Mouse (Mus musculus) forebrain, embryonic 11.5 days (tissue): Measurements from ENCODE around the gene Tceal7. TPM values are rescaled to one million over a fixed set of nuclear protein-coding genes. Genes with fewer than 3 reads are reported as not detected.

Experiments
- ATAC-seq: fragments of 200-750 bp; cut with Nextera tagmentation; replicated peaks from 2 replicates; pipeline ENCODE4 v1.8.0; 2017; ENCODE audit warnings: moderate TSS enrichment; ENCODE audit not compliant: low FRiP score
- DNase-seq: peaks from one replicate; pipeline ENCODE4 v3.0.0-alpha.2; 2017; ENCODE audit warnings: low spot score
- H3K27ac ChIP-seq: fragments of 300-500 bp; sonication (generic); 2 replicates; pipeline ENCODE4 v1.5.1; 2014; ENCODE audit warnings: low read depth, low read length
- H3K27me3 ChIP-seq: fragments of 300-500 bp; sonication (generic); 2 replicates; pipeline ENCODE4 v1.6.1; 2014; ENCODE audit warnings: mild to moderate bottlenecking, low read length, mixed read lengths; ENCODE audit not compliant: control insufficient read depth, insufficient read depth
- H3K36me3 ChIP-seq: fragments of 300-500 bp; sonication (generic); 2 replicates; pipeline ENCODE4 v1.6.1; 2014; ENCODE audit warnings: mild to moderate bottlenecking, low read length, moderate library complexity, mixed read lengths; ENCODE audit not compliant: control insufficient read depth, insufficient read depth
- H3K4me1 ChIP-seq: fragments of 300-500 bp; sonication (generic); replicated peaks from 2 replicates; pipeline ENCODE4 v1.6.1; 2014; ENCODE audit warnings: low read length, mixed read lengths; ENCODE audit not compliant: control insufficient read depth, insufficient read depth
- H3K4me2 ChIP-seq: fragments of 300-500 bp; sonication (generic); 2 replicates; pipeline ENCODE4 v1.6.1; 2014; ENCODE audit warnings: low read depth, mild to moderate bottlenecking, low read length, moderate library complexity, mixed read lengths; ENCODE audit not compliant: severe bottlenecking
- H3K4me3 ChIP-seq: fragments of 300-500 bp; sonication (generic); 2 replicates; pipeline ENCODE4 v1.5.1; 2014; ENCODE audit warnings: low read depth, low read length
- H3K9ac ChIP-seq: fragments of 300-500 bp; sonication (generic); 2 replicates; pipeline ENCODE4 v1.6.1; 2014; ENCODE audit warnings: low read length
- H3K9me3 ChIP-seq: fragments of 300-500 bp; sonication (generic); 2 replicates; pipeline ENCODE4 v1.6.1; 2016; ENCODE audit warnings: low read length, mixed read lengths; ENCODE audit not compliant: control insufficient read depth
- WGBS: fragments of 180-500 bp; shearing (Covaris S2); extraction: QIAGEN DNeasy Blood & Tissue Kit; methylation state at CpG from one replicate; pipeline ENCODE4 v1.1.7; 2014; 5-methylcytosine and 5-hydroxymethylcytosine counted together
- polyA plus RNA-seq: library from polyadenylated mRNA; unstranded; fragments of >200 nt; fragmentation: Nextera tagmentation; extraction: Ambion mirVana; gene quantifications from 2 replicates; pipeline ENCODE4 v1.2.1, GENCODE M21; 2014

Tceal7 gene
- polyA plus RNA-seq, 1 experiment from 2014 or later: 1.2 TPM

GRCm38 (mm10) chrX:136238118-136238517 is 23.5 kb downstream of the Tceal7 start:
- 53% methylated on average over 3 of the region's 3 CpGs for WGBS
- H3K27me3 ChIP-seq: no peaks in the 10 kb centered on the region
- H3K4me2 ChIP-seq: no peak overlapping the region

GRCm38 (mm10) chrX:136243181-136243580 is 28.6 kb downstream of the Tceal7 start:
- 90% methylated on average over 2 of the region's 2 CpGs for WGBS
- H3K9ac ChIP-seq: no peak overlapping the region
- H3K9me3 ChIP-seq: no peaks in the 10 kb centered on the region
- no peaks in the 10 kb centered on the region for H3K36me3 ChIP-seq
- H3K27me3 ChIP-seq: no peaks in the 10 kb centered on the region
- H3K27ac ChIP-seq: no peak overlapping the region
- no peak for ATAC-seq
- H3K4me3 ChIP-seq: no peak overlapping the region
- H3K4me2 ChIP-seq: no peak overlapping the region
- DNase-seq: no peak
- no peaks in the 10 kb centered on the region for H3K4me1 ChIP-seq

More at GRCm38 (mm10) chrX:136238118-136238517, 23.5 kb downstream of the Tceal7 start:
- no peak overlapping the region for H3K27ac ChIP-seq
- no peaks in the 10 kb centered on the region for H3K9me3 ChIP-seq
- no peak overlapping the region for H3K9ac ChIP-seq
- no peak for ATAC-seq
- no peaks in the 10 kb centered on the region for H3K4me1 ChIP-seq
- H3K36me3 ChIP-seq: no peaks in the 10 kb centered on the region
- no peak for DNase-seq
- no peak overlapping the region for H3K4me3 ChIP-seq

- 23% methylated on average over 20 of the region's 20 CpGs for WGBS
- H3K27me3 ChIP-seq: no peaks in the 10 kb centered on the region
- peak; percentile 86 for DNase-seq
These were observed 30.1 kb downstream of the Tceal7 start, which contains the start of gene Tceal9 for GRCm38 (mm10) chrX:136244574-136245229. Tceal9 (plus strand) TSS chrX:136245079.

DNA sequence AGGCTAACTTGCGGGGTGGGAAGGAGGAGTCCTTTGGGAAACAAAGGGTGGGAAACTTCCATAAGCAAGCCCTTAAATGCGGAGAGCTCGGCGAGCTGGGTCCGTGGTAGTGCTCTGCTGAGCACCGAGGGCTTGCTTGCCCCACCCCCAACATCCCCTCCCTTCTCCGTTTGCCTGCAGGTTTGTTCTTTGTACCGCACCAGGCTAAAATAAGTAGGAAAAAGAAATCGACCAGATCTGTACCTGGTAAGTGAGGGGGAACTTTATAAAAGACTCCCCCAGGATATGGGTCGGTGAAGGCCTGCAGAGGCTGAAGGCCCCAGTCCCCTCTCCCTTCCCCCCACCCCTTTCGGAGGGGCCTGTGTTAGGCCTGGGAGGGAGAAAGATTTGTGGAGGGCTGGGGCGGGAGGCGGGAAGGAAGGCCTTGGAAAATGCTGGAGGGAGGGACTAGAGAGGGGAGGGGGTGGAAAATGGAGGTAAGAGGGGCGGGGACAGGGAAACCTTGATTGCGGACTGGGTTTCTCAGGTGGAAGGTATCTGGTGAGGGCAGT is 31.0 kb downstream of the Tceal7 start:
- Histone ChIP-seq H3K4me3 (peak overlapping the region; percentile 54), H3K27me3 (no peaks in the 10 kb centered on the region), H3K27ac (0 out of 2 replicates have a peak overlapping the region, but pooled peaks have one; percentile 13), H3K4me1 (no peaks in the 10 kb centered on the region), H3K4me2 (peak overlapping the region; percentile 51), H3K9me3 (no peaks in the 10 kb centered on the region), H3K36me3 (no peaks in the 10 kb centered on the region), H3K9ac (peak overlapping the region; percentile 74)
- ATAC-seq: peak; percentile 74
- DNase-seq: peak; percentile 63
- 15% methylated on average over 12 of the region's 15 CpGs for WGBS

More at GRCm38 (mm10) chrX:136244574-136245229, 30.1 kb downstream of the Tceal7 start, which contains the start of gene Tceal9:
- Histone ChIP-seq H3K9ac (peak within 1 kb of the TSS; percentile 74), H3K4me3 (peak within 1 kb of the TSS; percentile 54), H3K9me3 (no peaks in the 10 kb centered on the region), H3K36me3 (no peaks in the 10 kb centered on the region), H3K4me1 (no peaks in the 10 kb centered on the region), H3K27ac (0 out of 2 replicates have a peak within 1 kb of the TSS, but pooled peaks have one; percentile 13), H3K4me2 (peak within 1 kb of the TSS; percentile 51)
- peak; percentile 93 for ATAC-seq

- Histone ChIP-seq H3K4me1 (no peaks in the 10 kb centered on the region), H3K4me3 (no peak overlapping the region), H3K36me3 (no peaks in the 10 kb centered on the region), H3K9me3 (no peaks in the 10 kb centered on the region), H3K9ac (no peak overlapping the region), H3K27me3 (no peaks in the 10 kb centered on the region), H3K27ac (no peak overlapping the region), H3K4me2 (no peak overlapping the region)
- WGBS: 88% methylated on average over 6 of the region's 6 CpGs
- no peak for ATAC-seq
- no peak for DNase-seq
These were observed 34.2 kb downstream of the Tceal7 start for GRCm38 (mm10) chrX:136248811-136249210.

DNA sequence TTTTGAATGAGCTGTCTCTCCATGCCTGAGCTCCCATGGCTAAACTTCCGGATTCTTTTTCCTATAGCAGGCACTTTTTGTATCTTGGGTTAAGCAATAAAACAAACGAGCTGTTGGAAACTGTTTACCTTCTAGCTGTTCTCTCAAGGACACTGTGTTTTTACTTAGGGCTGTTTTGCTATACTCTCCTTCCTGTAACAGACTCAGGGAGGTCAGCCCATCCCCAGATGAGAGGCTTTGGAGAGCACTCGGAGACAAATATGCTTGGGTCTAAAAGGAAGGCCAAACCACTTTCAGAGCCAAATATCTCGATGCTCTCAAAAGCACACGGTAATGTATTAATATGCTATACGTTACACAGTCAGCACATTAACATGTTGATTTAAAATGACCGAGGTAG is 35.1 kb downstream of the Tceal7 start:
- no peak overlapping the region for H3K4me3 ChIP-seq
- no peaks in the 10 kb centered on the region for H3K9me3 ChIP-seq
- no peak overlapping the region for H3K4me2 ChIP-seq
- DNase-seq (no peak), ATAC-seq (no peak)
- no peak overlapping the region for H3K9ac ChIP-seq
- WGBS: 85% methylated on average over 7 of the region's 7 CpGs
- H3K36me3 ChIP-seq: no peaks in the 10 kb centered on the region
- no peaks in the 10 kb centered on the region for H3K27me3 ChIP-seq
- no peak overlapping the region for H3K27ac ChIP-seq
- H3K4me1 ChIP-seq: no peaks in the 10 kb centered on the region

DNA sequence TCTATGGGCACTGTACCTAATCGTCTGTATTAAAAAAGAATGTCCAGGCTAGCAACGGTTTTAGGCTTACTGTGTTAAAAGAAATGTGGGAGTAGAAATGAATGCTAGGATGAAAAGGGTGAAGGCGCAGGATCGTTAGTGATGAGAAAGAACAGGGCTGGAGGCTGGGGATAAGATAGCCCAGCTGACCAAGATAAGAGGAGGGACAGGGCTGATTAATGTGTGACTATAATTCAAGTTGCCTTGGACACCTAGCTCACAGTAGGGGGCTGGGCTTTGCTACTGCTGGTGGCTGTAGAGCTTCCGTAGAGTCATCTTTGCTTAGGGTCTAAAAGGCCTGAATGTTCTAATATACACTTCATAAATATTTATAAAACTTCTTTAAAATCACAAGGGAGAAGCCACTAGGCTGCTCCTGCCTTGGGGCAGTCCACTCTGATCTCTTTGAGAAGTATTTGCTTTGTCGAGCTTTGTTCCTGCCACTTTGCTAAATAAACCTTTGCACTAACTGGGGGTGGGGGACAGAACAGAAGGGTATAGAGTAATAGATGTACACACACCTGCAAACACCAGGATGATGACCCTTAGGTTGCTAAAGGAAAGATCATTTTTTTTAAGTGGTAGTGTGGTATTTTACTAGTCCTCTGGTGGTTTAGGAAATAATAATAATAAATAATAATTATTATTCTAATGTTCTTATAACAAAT is 37.6 kb downstream of the Tceal7 start:
- ATAC-seq (no peak), DNase-seq (no peak)
- no peak overlapping the region for H3K27ac ChIP-seq
- H3K4me3 ChIP-seq: no peak overlapping the region
- no peaks in the 10 kb centered on the region for H3K4me1 ChIP-seq
- H3K36me3 ChIP-seq: no peaks in the 10 kb centered on the region
- H3K9ac ChIP-seq: no peak overlapping the region
- H3K4me2 ChIP-seq: no peak overlapping the region
- 68% methylated on average over 6 of the region's 6 CpGs for WGBS
- H3K9me3 ChIP-seq: no peaks in the 10 kb centered on the region
- no peaks in the 10 kb centered on the region for H3K27me3 ChIP-seq

GRCm38 (mm10) chrX:136267720-136268119 is 53.1 kb downstream of the Tceal7 start:
- H3K4me3 ChIP-seq: no peak overlapping the region
- no peaks in the 10 kb centered on the region for H3K9me3 ChIP-seq
- no peak for DNase-seq
- no peak overlapping the region for H3K4me2 ChIP-seq
- 85% methylated on average over 5 of the region's 5 CpGs for WGBS
- no peaks in the 10 kb centered on the region for H3K36me3 ChIP-seq
- H3K9ac ChIP-seq: no peak overlapping the region
- no peak for ATAC-seq
- H3K27ac ChIP-seq: no peak overlapping the region
- H3K4me1 ChIP-seq: no peaks in the 10 kb centered on the region
- peaks cover 2% of the 10 kb centered on the region; the same call in 1 of the 2 replicates for H3K27me3 ChIP-seq
